8 mouse cellular contexts compared by ENCODE assay signal in the genomic region with DNA sequence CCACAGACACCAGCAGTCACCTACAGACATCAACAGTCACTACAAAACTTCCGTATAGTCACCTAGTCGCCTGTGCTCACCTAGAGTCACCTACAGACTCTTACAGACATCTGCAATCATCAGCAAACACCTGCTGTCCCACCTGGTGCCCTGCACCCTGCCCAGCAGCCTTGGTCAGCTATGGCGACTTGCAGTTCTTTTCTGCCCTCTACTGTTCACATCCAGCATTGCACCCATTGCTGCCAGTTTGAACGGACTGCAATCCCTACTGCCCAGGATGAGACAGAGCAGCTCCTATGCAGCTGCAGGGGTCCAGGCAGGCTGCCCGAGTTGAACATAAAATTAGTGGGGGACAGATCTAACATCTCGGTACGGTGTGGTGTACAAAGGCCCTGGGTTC. TPM values are rescaled to one million over a fixed set of nuclear protein-coding genes. Genes with fewer than 3 reads are reported as not detected.
DNase-seq lines count a peak whose midpoint lies in the region; ATAC-seq and TF ChIP-seq lines count a peak whose summit lies in the region.

No protein-coding gene starts in this region.

- H3K4me3 ChIP-seq in intestine, postnatal 0 days (ENCODE audit: low read depth, low read length), result no peak overlapping the region
- no peak overlapping the region for H3K4me3 ChIP-seq in limb, embryonic 11.5 days (ENCODE audit: low read depth, low read length)
- H3K4me3 ChIP-seq in midbrain, embryonic 15.5 days, result no peak overlapping the region

- peaks cover 47% of the 10 kb centered on the region for H3K27me3 ChIP-seq in intestine, postnatal 0 days (replicated peaks; ENCODE audit: control insufficient read depth, insufficient read depth, low read length)
- peaks cover 45% of the 10 kb centered on the region for H3K27me3 ChIP-seq in limb, embryonic 11.5 days (ENCODE audit: control insufficient read depth, insufficient read depth, low read length)
- peaks cover 58% of the 10 kb centered on the region for H3K27me3 ChIP-seq in midbrain, embryonic 15.5 days (replicated peaks)

- no peak overlapping the region for H3K4me2 ChIP-seq in intestine, postnatal 0 days (replicated peaks; ENCODE audit: low read depth)
- no peak overlapping the region for H3K4me2 ChIP-seq in limb, embryonic 11.5 days (ENCODE audit: low read depth, severe bottlenecking)
- H3K4me2 ChIP-seq in midbrain, embryonic 15.5 days, result no peak overlapping the region

- no peak overlapping the region for H3K9ac ChIP-seq in intestine, postnatal 0 days (ENCODE audit: low read depth, low read length)
- H3K9ac ChIP-seq in limb, embryonic 11.5 days (ENCODE audit: low read length), result no peak overlapping the region
- no peak overlapping the region for H3K9ac ChIP-seq in midbrain, embryonic 15.5 days

- no peaks in the 10 kb centered on the region for H3K4me1 ChIP-seq in intestine, postnatal 0 days (replicated peaks; ENCODE audit: control insufficient read depth, insufficient read depth, low read length)
- peaks cover 2% of the 10 kb centered on the region; the same call in 1 of the 2 replicates for H3K4me1 ChIP-seq in limb, embryonic 11.5 days (ENCODE audit: control insufficient read depth, insufficient read depth, low read length)
- H3K4me1 ChIP-seq in midbrain, embryonic 15.5 days, result no peaks in the 10 kb centered on the region

- peak; percentile 80 for DNase-seq in ovary, postnatal 10 days (ENCODE audit: low spot score)
- DNase-seq in ovary, adult 18-20 months (ENCODE audit: low spot score), result no peak
- DNase-seq in embryo, embryonic 10 days (ENCODE audit: low spot score), result peak; percentile 90
- peak; percentile 58 to 73 for DNase-seq in gastrocnemius, postnatal 36 days
- peak; percentile 95 for DNase-seq in limb, embryonic 11.5 days (ENCODE audit: low spot score)
- DNase-seq in spleen, postnatal 14 days (ENCODE audit: low spot score in 2 of 2), result peak; percentile 54 to 81

- H3K9me3 ChIP-seq in intestine, postnatal 0 days (ENCODE audit: control insufficient read depth), result no peaks in the 10 kb centered on the region
- no peaks in the 10 kb centered on the region for H3K9me3 ChIP-seq in limb, embryonic 11.5 days (ENCODE audit: control insufficient read depth, low read length)
- no peaks in the 10 kb centered on the region for H3K9me3 ChIP-seq in midbrain, embryonic 15.5 days

- 0% methylated on average over 7 of the region's 7 CpGs for WGBS in intestine, postnatal 0 days
- WGBS in limb, embryonic 11.5 days, result 4% methylated on average over 7 of the region's 7 CpGs
- WGBS in midbrain, embryonic 15.5 days, result 2% methylated on average over 7 of the region's 7 CpGs

- H3K27ac ChIP-seq in intestine, postnatal 0 days (ENCODE audit: low read depth, low read length), result no peak overlapping the region
- H3K27ac ChIP-seq in limb, embryonic 11.5 days (replicated peaks; ENCODE audit: low read depth, low read length), result no peak overlapping the region
- no peak overlapping the region for H3K27ac ChIP-seq in midbrain, embryonic 15.5 days

- peak; percentile 89 for ATAC-seq in intestine, postnatal 0 days
- peak; percentile 70; the same call in 1 of the 2 replicates for ATAC-seq in limb, embryonic 11.5 days (ENCODE audit: insufficient number of reproducible peaks, low FRiP score, low TSS enrichment, low read depth)
- peak; percentile 81 for ATAC-seq in midbrain, embryonic 15.5 days (replicated peaks)

- peak; percentile 98 for TF ChIP-seq CTCF in intestine, postnatal 0 days (IDR thresholded peaks at IDR 0.05; ENCODE audit: low read depth)

- H3K36me3 ChIP-seq in intestine, postnatal 0 days (ENCODE audit: control insufficient read depth, insufficient read depth), result no peaks in the 10 kb centered on the region; the same call in 1 of the 2 replicates
- no peaks in the 10 kb centered on the region for H3K36me3 ChIP-seq in limb, embryonic 11.5 days (ENCODE audit: control insufficient read depth, insufficient read depth, low read length)
- no peaks in the 10 kb centered on the region for H3K36me3 ChIP-seq in midbrain, embryonic 15.5 days (replicated peaks)

- intact Hi-C loops in gastrocnemius, postnatal 36 days (cut with DNase I), result loop anchor here (2.0 to 5.0 kb wide), 2 partner anchors 59 to 163 kb away; no protein-coding TSS in a partner anchor

RNA-seq across cellular contexts. Expression of gene Nfic, which starts 5.3 kb away (rescaled TPM):
- 100 to 1,000 TPM; 219 to 237 TPM for total RNA-seq in gastrocnemius, postnatal 36 days (2021)
- 29.2 and 35.1 TPM in 2 replicates for polyA plus RNA-seq in intestine, postnatal 0 days (2015; fragmentation: Nextera tagmentation; extraction: Ambion mirVana)
- 16.7 and 18.7 TPM in 2 replicates for polyA plus RNA-seq in limb, embryonic 11.5 days (2014; fragmentation: Nextera tagmentation; extraction: Ambion mirVana)
- 18.1 and 22.8 TPM in 2 replicates for polyA plus RNA-seq in midbrain, embryonic 15.5 days (2015; fragmentation: Nextera tagmentation; extraction: Ambion mirVana)

RNA-seq across cellular contexts. Expression of gene Celf5, which starts 32.4 kb away (rescaled TPM):
- total RNA-seq in gastrocnemius, postnatal 36 days (2021), result not detected
- polyA plus RNA-seq in intestine, postnatal 0 days (2015; fragmentation: Nextera tagmentation; extraction: Ambion mirVana), result 0.76 and 1.0 TPM in 2 replicates
- 0.33 and 0.77 TPM in 2 replicates for polyA plus RNA-seq in limb, embryonic 11.5 days (2014; fragmentation: Nextera tagmentation; extraction: Ambion mirVana)
- polyA plus RNA-seq in midbrain, embryonic 15.5 days (2015; fragmentation: Nextera tagmentation; extraction: Ambion mirVana), result 106 and 109 TPM in 2 replicates

RNA-seq across cellular contexts. Expression of gene Ncln, which starts 46.1 kb away (rescaled TPM):
- total RNA-seq in gastrocnemius, postnatal 36 days (2021), result 10 to 100 TPM; 42.1 to 44.9 TPM
- 58.6 and 61.1 TPM in 2 replicates for polyA plus RNA-seq in intestine, postnatal 0 days (2015; fragmentation: Nextera tagmentation; extraction: Ambion mirVana)
- 60.3 and 66.8 TPM in 2 replicates for polyA plus RNA-seq in limb, embryonic 11.5 days (2014; fragmentation: Nextera tagmentation; extraction: Ambion mirVana)
- 69.7 and 73.8 TPM in 2 replicates for polyA plus RNA-seq in midbrain, embryonic 15.5 days (2015; fragmentation: Nextera tagmentation; extraction: Ambion mirVana)

RNA-seq across cellular contexts. Expression of gene S1pr4, which starts 49.8 kb away (rescaled TPM):
- total RNA-seq in gastrocnemius, postnatal 36 days (2021), result 1 to 10 TPM in 1 of 2 experiments, under 1 TPM in 1; 0.46 to 1.5 TPM
- 0.50 and 0.74 TPM in 2 replicates for polyA plus RNA-seq in intestine, postnatal 0 days (2015; fragmentation: Nextera tagmentation; extraction: Ambion mirVana)
- polyA plus RNA-seq in limb, embryonic 11.5 days (2014; fragmentation: Nextera tagmentation; extraction: Ambion mirVana), result 0.10 and 0.43 TPM in 2 replicates
- polyA plus RNA-seq in midbrain, embryonic 15.5 days (2015; fragmentation: Nextera tagmentation; extraction: Ambion mirVana), result 0.71 and 1.2 TPM in 2 replicates

RNA-seq across cellular contexts. Expression of gene Smim24, which starts 57.3 kb away (rescaled TPM):
- under 1 TPM; 0.37 to 0.38 TPM for total RNA-seq in gastrocnemius, postnatal 36 days (2021)
- 1,233 and 1,333 TPM in 2 replicates for polyA plus RNA-seq in intestine, postnatal 0 days (2015; fragmentation: Nextera tagmentation; extraction: Ambion mirVana)
- 3.4 and 3.5 TPM in 2 replicates for polyA plus RNA-seq in limb, embryonic 11.5 days (2014; fragmentation: Nextera tagmentation; extraction: Ambion mirVana)
- polyA plus RNA-seq in midbrain, embryonic 15.5 days (2015; fragmentation: Nextera tagmentation; extraction: Ambion mirVana), result 1.4 and 1.6 TPM in 2 replicates

Comparison
In these comparisons a context has a peak if more than half of its experiments do, and no peak if none do; other contexts are left out.
1. RNA of gene Celf5, which starts 32.4 kb away (polyA plus RNA-seq): 106 to 109 TPM in midbrain, embryonic 15.5 days; 0.33 to 0.77 TPM in limb, embryonic 11.5 days and 0.76 to 1.0 TPM in intestine, postnatal 0 days; every median in the first group is over 10 times any median in the second.
2. Peak in every context shown above with its lines, with median percentiles within 50 percentile points of each other: ATAC-seq.